Mouse (Mus musculus) monocyte, adult 2 months (primary cell): ENCODE data around the gene Enoph1.

Experiments
- DNase-seq, 2 experiments: peaks; one replicate each; pipeline ENCODE4 v3.0.0; 2022; ENCODE audit warnings: low spot score in 2 of 2, low read depth in 1 of 2

Gene Enoph1

GRCm38 (mm10) chr5:100038714-100039601 lies 827 bp upstream of the Enoph1 start:
- DNase-seq, result peak; percentile 94 to 98

DNA sequence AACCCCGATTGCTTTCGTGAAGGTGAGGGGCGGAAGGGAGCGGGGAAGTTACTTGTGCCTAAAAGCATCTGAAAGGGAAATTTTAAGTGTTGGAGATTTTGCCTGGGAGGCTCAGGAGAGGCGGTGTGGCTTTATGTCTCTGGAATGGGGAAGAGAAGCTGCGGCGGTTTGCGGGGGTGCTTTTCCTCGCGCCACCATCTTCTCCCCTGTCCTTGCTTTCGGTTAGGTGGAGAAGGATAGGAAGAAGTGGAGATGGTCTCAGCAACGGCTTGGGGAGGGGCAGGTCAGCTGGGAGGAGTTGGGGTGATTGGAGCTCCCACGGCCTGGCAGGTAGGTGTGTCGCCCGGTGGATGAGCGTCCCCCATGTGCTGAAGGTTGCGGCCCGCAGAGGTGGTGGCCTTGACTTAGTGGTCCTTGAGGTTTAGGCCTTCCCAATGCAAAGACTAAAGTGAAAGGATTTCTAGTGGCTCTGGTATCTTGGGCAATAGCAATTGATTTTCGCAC lies 548 bp downstream of the Enoph1 start:
- DNase-seq, result peak in 1 of 2 experiments; percentile 45

GRCm38 (mm10) chr5:100041272-100041671 lies 1.5 kb downstream of the Enoph1 start:
- no peak for DNase-seq

DNA sequence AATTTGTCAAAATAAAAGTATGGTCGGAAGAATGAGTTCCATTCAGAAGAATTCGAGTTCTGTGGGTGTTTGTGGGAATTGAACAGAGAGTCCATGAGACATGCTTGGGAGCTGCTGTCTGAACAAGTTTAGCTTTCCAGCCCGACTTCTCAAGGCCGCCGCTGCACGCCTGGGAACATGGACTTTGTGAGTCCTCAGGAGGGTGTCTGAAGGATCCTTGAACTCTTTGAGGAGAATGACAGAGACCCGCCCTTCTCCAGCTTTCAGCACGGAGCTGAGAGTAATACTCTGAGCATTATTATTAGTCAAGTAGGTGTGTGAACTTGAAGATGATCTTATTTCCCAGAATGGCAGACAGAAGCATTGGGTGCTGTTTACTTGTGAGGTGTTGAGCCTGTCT lies 2.7 kb downstream of the Enoph1 start:
- no peak for DNase-seq

GRCm38 (mm10) chr5:100043361-100043760 lies 3.6 kb downstream of the Enoph1 start:
- DNase-seq, result no peak

- DNase-seq, result no peak
Observed at GRCm38 (mm10) chr5:100044030-100044429, 4.2 kb downstream of the Enoph1 start.

- no peak for DNase-seq
Observed at GRCm38 (mm10) chr5:100044621-100045020, 4.8 kb downstream of the Enoph1 start.

GRCm38 (mm10) chr5:100046096-100046495 lies 6.3 kb downstream of the Enoph1 start:
- no peak for DNase-seq

DNA sequence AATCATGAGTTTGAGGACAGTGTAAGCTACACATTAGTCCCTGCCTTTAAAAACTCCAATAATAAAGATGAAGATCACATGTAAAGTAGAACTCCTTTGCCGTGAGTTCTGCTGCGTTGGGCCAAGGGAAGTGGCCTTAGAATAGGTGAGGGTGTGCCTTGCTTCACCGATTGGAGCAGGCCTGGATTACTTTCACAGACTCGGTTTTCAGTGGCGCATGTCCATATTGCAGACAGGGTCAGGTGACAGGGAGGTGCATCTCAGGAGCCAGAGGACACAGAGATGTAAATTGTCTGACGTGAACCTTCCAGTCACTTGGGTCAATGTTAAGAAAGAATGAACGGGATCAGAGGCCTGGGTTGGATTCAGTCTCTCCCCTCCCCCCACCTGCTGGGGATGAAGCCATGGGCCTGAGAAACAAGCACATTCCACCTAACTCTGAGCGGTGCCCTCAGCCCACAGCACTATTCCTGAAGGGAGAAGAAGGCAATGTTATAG lies 7.4 kb downstream of the Enoph1 start:
- DNase-seq, result no peak

GRCm38 (mm10) chr5:100047871-100048270 lies 8.1 kb downstream of the Enoph1 start:
- no peak for DNase-seq

DNA sequence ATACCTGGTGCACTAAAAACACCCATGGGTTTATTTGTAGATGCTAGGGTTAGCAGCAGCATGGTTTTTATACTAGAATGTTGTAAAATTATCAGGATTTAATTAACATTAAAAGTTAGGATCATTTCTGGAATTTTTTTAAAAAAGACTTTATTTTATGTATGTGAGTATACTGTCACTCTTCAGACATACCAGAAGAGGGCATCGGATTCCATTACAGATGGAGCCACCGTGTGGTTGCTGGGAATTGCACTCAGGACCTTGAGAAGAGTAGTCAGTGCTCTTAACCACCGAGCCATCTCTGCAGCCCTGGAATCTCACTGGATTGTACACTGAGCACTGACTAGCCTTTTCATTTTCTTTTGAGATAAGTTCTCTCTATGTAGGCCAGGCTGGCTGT lies 10.1 kb downstream of the Enoph1 start:
- no peak for DNase-seq

DNA sequence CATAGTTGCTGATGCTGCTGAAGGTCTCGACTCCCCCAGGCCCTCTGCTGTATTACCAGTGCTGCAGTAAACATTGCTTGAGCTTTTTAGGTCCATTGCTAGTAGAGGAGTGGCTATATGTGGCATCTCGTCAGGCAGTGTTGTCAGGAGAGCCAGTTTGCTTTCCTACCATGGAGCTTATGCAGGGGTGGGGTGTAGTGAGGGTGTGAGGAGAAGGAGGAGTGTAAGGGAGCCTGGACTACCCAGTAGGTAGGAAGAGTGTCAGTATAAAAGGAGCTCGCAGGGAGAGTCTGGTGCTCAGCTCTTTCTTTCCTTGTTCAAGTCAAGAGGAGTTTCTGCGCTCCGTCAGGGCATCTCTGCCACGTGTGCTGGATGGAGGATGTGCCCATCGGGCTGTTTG lies 12.9 kb downstream of the Enoph1 start:
- DNase-seq, result no peak

- no peak for DNase-seq
Observed at GRCm38 (mm10) chr5:100054807-100055547, 15.2 kb downstream of the Enoph1 start.

DNA sequence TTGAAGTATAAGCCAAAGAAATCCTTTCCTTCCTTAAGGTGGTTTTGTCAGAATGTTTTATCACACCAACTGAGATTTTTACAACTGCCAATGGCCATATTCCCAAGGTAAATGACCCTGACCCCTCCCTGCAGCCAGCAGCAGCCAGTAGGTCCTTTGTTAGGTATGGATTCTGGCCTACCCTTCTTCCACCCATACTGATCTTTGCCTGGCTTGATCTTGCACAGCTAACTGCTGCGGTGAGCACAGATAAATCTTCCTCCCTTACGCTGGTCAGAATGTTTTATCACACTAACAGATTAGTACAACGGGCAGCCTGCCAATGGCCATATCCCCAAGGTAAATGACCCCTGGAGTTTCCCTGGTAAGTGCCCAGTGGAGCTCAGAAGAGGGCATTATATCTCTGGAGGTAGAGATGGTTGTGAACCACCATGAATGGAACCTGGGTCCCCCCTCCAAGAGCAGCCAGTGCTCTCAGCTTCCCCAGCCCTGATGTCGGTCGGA lies 16.1 kb downstream of the Enoph1 start:
- DNase-seq, result no peak

- DNase-seq, result no peak
Observed at GRCm38 (mm10) chr5:100057461-100058209, 17.9 kb downstream of the Enoph1 start.

GRCm38 (mm10) chr5:100058729-100059128 lies 18.9 kb downstream of the Enoph1 start:
- no peak for DNase-seq

GRCm38 (mm10) chr5:100059326-100059725 lies 19.5 kb downstream of the Enoph1 start:
- no peak for DNase-seq

GRCm38 (mm10) chr5:100060876-100061275 lies 21.1 kb downstream of the Enoph1 start:
- DNase-seq, result no peak

- DNase-seq, result no peak
Observed at GRCm38 (mm10) chr5:100067579-100067978, 27.8 kb downstream of the Enoph1 start.

DNA sequence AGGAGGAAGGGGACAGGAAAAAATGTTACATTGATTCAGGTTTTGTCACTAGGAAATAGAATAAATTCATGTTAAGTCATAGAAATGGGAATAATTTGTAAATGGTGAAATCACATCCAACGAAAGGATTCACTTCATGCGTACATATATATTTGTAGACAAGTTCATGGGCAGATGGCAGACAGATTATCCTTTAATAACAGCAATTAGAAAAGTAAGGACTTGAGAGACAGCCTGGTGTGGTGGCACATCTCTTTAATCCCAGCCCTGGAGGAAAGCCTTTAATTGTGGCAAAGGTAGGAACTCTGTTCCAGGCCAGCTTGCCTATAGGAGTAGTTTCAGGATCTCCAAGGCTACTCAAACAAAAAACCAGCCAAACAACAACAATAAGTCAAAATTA lies 29.7 kb downstream of the Enoph1 start:
- no peak for DNase-seq

DNA sequence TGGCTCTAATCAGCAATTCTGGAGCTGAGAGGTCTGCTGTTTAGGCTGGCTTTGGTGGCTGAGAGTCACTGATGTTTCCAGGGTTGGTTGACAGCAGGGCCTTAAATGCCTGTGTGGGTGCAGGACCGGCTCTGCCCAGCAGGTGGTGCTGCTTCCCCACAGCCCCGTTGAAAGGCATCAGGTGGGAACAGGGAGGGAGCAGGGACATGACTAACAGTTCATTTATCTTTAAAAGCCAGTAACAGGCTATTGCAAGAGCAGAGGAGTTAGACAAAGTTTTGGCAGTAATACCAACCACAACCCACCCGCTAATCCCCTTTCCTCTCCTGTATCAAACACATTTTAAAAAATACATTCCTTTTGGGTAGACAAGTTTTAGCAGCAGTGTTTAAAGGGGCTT lies 30.5 kb downstream of the Enoph1 start:
- peak; percentile 14 to 62 for DNase-seq
